Mouse (Mus musculus): Measurements from ENCODE around the gene Cux1. TPM values are rescaled to one million over a fixed set of nuclear protein-coding genes. Genes with fewer than 3 reads are reported as not detected.
A peak's percentile ranks its signal among the peaks of the same experiment; 100 is the strongest.

The Cux1 gene
- polyA plus RNA-seq, 1 experiment: 126 TPM

- DNase-seq: peak; percentile 15
- Histone ChIP-seq H3K27ac (ENCODE audit: insufficient read depth, low read depth, low read length) (no peak overlapping the region), H3K27me3 (replicated peaks; ENCODE audit: control insufficient read depth, insufficient read depth, low read length) (no peaks in the 10 kb centered on the region), H3K36me3 (ENCODE audit: control insufficient read depth, insufficient read depth, low read length) (peaks cover 4% of the 10 kb centered on the region; the same call in 1 of the 2 replicates), H3K4me1 (ENCODE audit: control insufficient read depth, insufficient read depth, low read length) (no peaks in the 10 kb centered on the region), H3K4me3 (ENCODE audit: insufficient read depth, low read depth, low read length) (no peak overlapping the region)
- TF ChIP-seq CTCF (conservative IDR thresholded peaks at IDR 0.05; ENCODE audit: insufficient read depth, insufficient read length, low read depth, low read length): peak; percentile 38; the same call in 1 of the 2 replicates
- TF ChIP-seq POLR2A (IDR thresholded peaks at IDR 0.05; ENCODE audit: low read depth, low read length): no peak
- 78% methylated on average over 6 of the region's 6 CpGs for WGBS
These were observed 245.9 kb downstream of the Cux1 start for GRCm38 (mm10) chr5:136321378-136321777.

- Histone ChIP-seq H3K36me3 (ENCODE audit: control insufficient read depth, insufficient read depth, low read length) (peaks cover 2% of the 10 kb centered on the region; the same call in 1 of the 2 replicates), H3K27me3 (replicated peaks; ENCODE audit: control insufficient read depth, insufficient read depth, low read length) (no peaks in the 10 kb centered on the region), H3K4me1 (ENCODE audit: control insufficient read depth, insufficient read depth, low read length) (peaks cover 6% of the 10 kb centered on the region; the same call in 1 of the 2 replicates), H3K27ac (ENCODE audit: insufficient read depth, low read depth, low read length) (no peak overlapping the region), H3K4me3 (ENCODE audit: insufficient read depth, low read depth, low read length) (no peak overlapping the region)
- WGBS: 56% methylated on average over 14 of the region's 14 CpGs
- no peak for TF ChIP-seq POLR2A (IDR thresholded peaks at IDR 0.05; ENCODE audit: low read depth, low read length)
- no peak for TF ChIP-seq CTCF (conservative IDR thresholded peaks at IDR 0.05; ENCODE audit: insufficient read depth, insufficient read length, low read depth, low read length)
- no peak for DNase-seq
These were observed 254.7 kb downstream of the Cux1 start for GRCm38 (mm10) chr5:136312566-136312965.

DNA sequence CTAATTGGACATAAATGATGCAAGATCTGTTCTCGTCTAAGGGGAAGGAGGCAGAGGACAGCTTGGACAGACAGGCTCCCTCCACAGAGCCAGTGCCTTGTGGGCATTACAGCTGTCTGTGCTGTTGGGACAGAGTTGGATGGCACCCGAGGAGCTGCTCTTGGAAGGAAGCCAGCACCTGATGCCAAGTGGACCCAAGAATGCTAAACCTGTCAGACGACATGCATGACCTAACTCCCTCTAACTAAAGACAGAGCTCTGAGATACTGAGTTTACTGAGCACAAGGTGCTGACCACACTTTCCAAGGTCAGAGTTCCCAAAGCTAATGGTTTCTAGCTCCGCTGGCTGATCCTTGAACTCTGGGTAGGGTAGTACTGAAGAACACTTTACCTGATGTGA lies 255.1 kb downstream of the Cux1 start:
- Histone ChIP-seq H3K27ac (ENCODE audit: insufficient read depth, low read depth, low read length) (no peak overlapping the region), H3K4me3 (ENCODE audit: insufficient read depth, low read depth, low read length) (no peak overlapping the region), H3K27me3 (replicated peaks; ENCODE audit: control insufficient read depth, insufficient read depth, low read length) (no peaks in the 10 kb centered on the region), H3K36me3 (ENCODE audit: control insufficient read depth, insufficient read depth, low read length) (peaks cover 2% of the 10 kb centered on the region; the same call in 1 of the 2 replicates), H3K4me1 (ENCODE audit: control insufficient read depth, insufficient read depth, low read length) (peaks cover 6% of the 10 kb centered on the region; the same call in 1 of the 2 replicates)
- 32% methylated on average over 4 of the region's 4 CpGs for WGBS
- DNase-seq: peak; percentile 85
- TF ChIP-seq CTCF (conservative IDR thresholded peaks at IDR 0.05; ENCODE audit: insufficient read depth, insufficient read length, low read depth, low read length) (no peak), POLR2A (IDR thresholded peaks at IDR 0.05; ENCODE audit: low read depth, low read length) (no peak)

DNA sequence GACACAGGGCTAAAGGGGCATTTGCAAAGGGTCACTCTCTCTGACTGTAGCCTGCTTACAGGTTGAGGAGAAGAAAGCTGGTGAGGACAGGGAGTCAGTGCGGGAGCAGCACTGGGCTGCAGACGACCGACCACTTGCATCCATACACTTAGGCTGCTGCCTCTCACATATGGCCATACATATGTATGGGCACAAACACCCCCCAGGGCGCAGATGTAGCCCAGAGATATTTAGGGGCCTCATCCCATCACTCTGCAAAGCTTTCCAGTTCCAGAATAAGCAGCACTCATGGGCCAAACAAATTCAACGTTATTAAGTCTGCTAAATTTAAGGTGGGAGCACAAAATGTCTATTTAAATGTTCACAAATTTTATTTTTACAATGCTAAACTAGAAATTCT lies 261.0 kb downstream of the Cux1 start:
- no peaks in the 10 kb centered on the region for H3K4me1 ChIP-seq (ENCODE audit: control insufficient read depth, insufficient read depth, low read length)
- H3K27me3 ChIP-seq (replicated peaks; ENCODE audit: control insufficient read depth, insufficient read depth, low read length): no peaks in the 10 kb centered on the region
- H3K36me3 ChIP-seq (ENCODE audit: control insufficient read depth, insufficient read depth, low read length): peaks cover 9% of the 10 kb centered on the region
- no peak overlapping the region for H3K4me3 ChIP-seq (ENCODE audit: insufficient read depth, low read depth, low read length)
- no peak overlapping the region for H3K27ac ChIP-seq (ENCODE audit: insufficient read depth, low read depth, low read length)
- WGBS: 86% methylated on average over 5 of the region's 5 CpGs
- DNase-seq: no peak
- TF ChIP-seq POLR2A (IDR thresholded peaks at IDR 0.05; ENCODE audit: low read depth, low read length) (no peak), CTCF (conservative IDR thresholded peaks at IDR 0.05; ENCODE audit: insufficient read depth, insufficient read length, low read depth, low read length) (no peak)

GRCm38 (mm10) chr5:136303409-136303983 lies 263.8 kb downstream of the Cux1 start:
- H3K27ac ChIP-seq (ENCODE audit: insufficient read depth, low read depth, low read length): no peak overlapping the region

GRCm38 (mm10) chr5:136300880-136301279 lies 266.4 kb downstream of the Cux1 start:
- WGBS: 88% methylated on average over 6 of the region's 6 CpGs
- H3K4me3 ChIP-seq (ENCODE audit: insufficient read depth, low read depth, low read length): no peak overlapping the region
- no peaks in the 10 kb centered on the region for H3K27me3 ChIP-seq (replicated peaks; ENCODE audit: control insufficient read depth, insufficient read depth, low read length)
- no peak for TF ChIP-seq POLR2A (IDR thresholded peaks at IDR 0.05; ENCODE audit: low read depth, low read length)
- no peak for TF ChIP-seq CTCF (conservative IDR thresholded peaks at IDR 0.05; ENCODE audit: insufficient read depth, insufficient read length, low read depth, low read length)
- no peak overlapping the region for H3K27ac ChIP-seq (ENCODE audit: insufficient read depth, low read depth, low read length)
- peaks cover 12% of the 10 kb centered on the region for H3K36me3 ChIP-seq (ENCODE audit: control insufficient read depth, insufficient read depth, low read length)
- no peak for DNase-seq
- no peaks in the 10 kb centered on the region for H3K4me1 ChIP-seq (ENCODE audit: control insufficient read depth, insufficient read depth, low read length)

More at GRCm38 (mm10) chr5:136303409-136303983, 263.8 kb downstream of the Cux1 start:
- Histone ChIP-seq H3K36me3 (ENCODE audit: control insufficient read depth, insufficient read depth, low read length) (peaks cover 14% of the 10 kb centered on the region), H3K27me3 (replicated peaks; ENCODE audit: control insufficient read depth, insufficient read depth, low read length) (no peaks in the 10 kb centered on the region), H3K4me3 (ENCODE audit: insufficient read depth, low read depth, low read length) (no peak overlapping the region), H3K4me1 (ENCODE audit: control insufficient read depth, insufficient read depth, low read length) (no peaks in the 10 kb centered on the region)
- DNase-seq: no peak
- TF ChIP-seq POLR2A (IDR thresholded peaks at IDR 0.05; ENCODE audit: low read depth, low read length) (no peak), CTCF (conservative IDR thresholded peaks at IDR 0.05; ENCODE audit: insufficient read depth, insufficient read length, low read depth, low read length) (no peak)
- WGBS: 82% methylated on average over 19 of the region's 19 CpGs

DNA sequence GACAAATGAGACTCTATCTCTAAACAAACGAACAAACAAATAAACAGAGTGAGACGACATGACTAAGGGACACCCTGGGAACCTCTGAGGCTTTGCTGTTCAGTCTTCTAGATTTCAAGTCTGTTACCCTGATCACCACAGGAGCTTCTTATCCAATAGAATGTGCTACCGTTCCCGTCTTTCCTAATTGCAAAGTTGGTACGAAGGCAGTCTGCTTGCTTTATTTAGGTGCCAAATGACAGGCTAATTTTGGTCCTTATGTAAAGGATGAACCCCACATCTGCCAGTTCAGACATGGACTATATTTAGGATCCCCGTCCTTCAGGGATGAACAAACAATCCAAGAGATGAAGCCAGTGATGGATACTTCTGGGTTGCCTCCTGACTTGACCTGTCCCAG lies 269.6 kb downstream of the Cux1 start:
- Histone ChIP-seq H3K27me3 (replicated peaks; ENCODE audit: control insufficient read depth, insufficient read depth, low read length) (no peaks in the 10 kb centered on the region), H3K27ac (ENCODE audit: insufficient read depth, low read depth, low read length) (no peak overlapping the region), H3K4me3 (ENCODE audit: insufficient read depth, low read depth, low read length) (no peak overlapping the region), H3K36me3 (ENCODE audit: control insufficient read depth, insufficient read depth, low read length) (peaks cover 5% of the 10 kb centered on the region; the same call in 1 of the 2 replicates), H3K4me1 (ENCODE audit: control insufficient read depth, insufficient read depth, low read length) (no peaks in the 10 kb centered on the region)
- TF ChIP-seq CTCF (conservative IDR thresholded peaks at IDR 0.05; ENCODE audit: insufficient read depth, insufficient read length, low read depth, low read length): no peak
- TF ChIP-seq POLR2A (IDR thresholded peaks at IDR 0.05; ENCODE audit: low read depth, low read length): no peak
- DNase-seq: no peak
- WGBS: 87% methylated on average over 6 of the region's 6 CpGs
